Mouse (Mus musculus) WW6 (cell line): ENCODE results near the gene Spr.
A peak's percentile ranks its signal among the peaks of the same experiment; 100 is the strongest.
"Not testable (repeated sequence)": the region's sequence is repeated elsewhere in the genome, so short reads cannot be mapped to it uniquely, and the experiment has no call there.

Experiments used
- DNase-seq: peaks from one replicate; pipeline ENCODE4 v3.0.0-alpha.2; 2013; ENCODE audit warnings: low read depth, low spot score

Spr gene

DNA sequence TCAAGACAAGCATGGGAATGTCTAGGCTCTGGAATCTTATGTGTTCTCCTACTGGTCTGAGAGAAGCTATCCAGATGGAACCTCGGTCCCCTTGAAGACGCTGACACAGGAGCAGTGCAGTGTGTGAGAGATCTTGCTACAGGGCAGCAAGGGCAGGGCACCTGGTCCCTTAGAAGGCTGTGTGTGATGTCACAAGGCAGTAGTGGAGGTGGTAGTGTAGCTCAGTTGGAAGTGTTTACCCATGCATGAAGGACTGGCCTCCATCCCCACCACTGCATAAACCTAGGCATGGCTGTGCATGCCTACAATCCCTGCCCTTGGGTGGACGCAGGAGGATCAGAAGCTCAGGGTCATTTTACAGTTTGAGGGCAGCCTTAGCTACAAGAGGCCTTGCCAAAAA lies 5.3 kb downstream of the Spr start:
- not testable (repeated sequence) for DNase-seq

DNA sequence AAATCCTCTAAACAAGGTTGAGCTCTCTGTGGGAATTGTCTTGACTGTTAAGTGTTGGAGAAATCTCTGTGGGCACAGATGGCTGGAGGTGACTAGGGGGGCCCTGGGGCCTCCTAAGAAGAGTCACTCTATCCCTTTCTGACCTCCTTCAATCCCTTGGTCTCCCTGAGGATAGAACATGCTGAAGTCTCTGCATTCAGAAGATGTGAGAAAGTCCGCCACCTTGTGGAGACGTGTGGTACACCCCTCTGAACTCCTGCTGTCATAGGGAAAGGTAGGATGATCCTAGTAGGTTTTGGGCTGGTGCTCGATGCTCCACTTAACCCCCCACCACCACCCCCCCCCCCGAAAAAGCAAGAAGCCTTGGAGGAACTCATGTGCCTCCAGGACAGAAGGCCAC lies 5.9 kb downstream of the Spr start:
- no peak for DNase-seq

DNA sequence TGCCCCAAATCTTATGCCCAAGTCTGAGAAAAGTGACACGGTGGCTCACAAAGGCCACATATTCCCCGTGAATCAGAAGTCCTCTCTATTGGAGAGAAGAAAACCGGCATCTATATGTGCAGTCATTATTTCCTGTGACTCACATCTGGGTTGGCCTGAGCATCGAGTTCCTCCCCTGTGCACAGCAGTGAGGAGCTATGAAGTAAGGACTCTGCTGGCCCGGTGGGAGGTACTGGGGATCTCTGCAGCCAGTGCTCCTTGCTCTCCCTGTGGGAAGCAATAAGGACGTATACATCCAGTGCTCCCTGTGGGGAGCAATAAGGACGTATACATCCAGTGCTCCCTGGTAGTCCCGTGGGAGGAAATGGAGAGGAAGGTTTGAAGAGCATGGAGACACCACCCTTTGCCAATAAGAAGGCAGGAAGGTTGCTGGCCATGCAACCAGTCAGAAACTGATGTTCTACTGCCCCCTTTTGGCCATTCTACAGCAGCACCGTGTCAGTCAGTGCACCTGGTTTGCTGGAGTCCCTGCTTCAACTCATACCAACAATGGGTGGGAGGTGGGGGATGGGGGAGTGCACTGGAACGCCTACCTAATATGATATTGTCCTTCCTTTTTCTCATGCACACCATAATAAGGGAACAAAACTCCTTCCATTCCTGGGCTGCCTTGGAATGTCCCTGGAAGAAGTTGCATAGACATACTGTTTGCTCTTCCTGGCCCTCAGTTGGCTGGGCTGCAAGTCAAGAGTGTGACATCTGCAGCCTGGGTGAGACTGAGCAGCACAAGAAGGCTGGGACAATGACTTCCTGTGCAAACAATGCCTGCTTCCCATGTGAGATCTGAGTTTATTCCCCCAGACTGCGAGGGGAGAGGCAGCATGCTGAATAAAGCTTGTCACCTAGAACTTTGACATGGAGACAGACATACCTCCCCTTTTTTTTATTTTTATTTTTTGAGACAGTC lies 19.7 kb downstream of the Spr start:
- DNase-seq: peak; percentile 43

DNA sequence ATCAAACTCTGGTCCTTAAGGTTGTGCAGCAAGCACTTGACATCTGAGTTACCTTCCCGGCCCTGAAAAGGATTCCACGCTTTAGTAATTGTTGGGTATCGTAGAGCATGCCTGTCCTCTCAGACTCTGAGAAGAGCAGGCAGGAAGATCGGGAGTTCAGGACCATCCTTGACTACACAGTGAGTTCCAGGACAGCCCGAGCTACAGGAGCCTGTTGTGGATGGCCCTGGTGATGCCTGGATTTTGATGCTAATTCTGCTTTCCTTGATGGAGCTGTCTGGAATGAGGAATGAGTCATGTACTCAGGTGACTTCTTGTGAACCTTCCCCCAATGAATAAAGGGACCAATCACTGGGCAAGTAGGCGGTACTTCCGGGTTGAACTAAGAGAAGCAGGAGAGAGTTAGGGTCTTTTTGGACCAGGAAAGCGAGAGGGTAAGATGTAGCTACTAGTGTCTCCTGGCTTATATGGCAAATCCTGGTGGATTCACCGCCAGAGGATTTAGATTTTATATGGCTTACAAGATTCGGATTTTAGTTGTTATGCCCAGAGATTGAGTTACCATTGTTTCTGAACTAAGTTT lies 32.4 kb downstream of the Spr start:
- peak; percentile 55 for DNase-seq

DNA sequence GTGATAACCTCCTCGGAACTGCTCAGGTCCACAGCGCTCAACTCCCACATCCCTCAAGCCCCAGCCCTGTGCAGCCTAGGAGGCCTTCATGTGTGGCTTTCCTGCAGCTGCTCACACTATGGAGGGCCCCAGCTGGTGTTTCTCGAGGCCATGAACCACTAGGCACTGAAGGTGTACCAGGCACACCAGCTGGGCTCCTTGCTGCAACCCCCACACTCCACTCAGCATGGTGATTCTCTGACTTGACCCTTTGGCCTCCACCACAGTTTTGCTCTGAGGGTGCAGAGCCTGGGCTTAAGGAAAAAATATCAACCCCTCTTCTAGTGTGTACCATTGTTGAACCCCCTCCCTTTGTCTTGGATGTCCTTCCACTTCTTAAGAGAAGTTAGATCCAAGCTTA lies 34.2 kb downstream of the Spr start:
- no peak for DNase-seq

DNA sequence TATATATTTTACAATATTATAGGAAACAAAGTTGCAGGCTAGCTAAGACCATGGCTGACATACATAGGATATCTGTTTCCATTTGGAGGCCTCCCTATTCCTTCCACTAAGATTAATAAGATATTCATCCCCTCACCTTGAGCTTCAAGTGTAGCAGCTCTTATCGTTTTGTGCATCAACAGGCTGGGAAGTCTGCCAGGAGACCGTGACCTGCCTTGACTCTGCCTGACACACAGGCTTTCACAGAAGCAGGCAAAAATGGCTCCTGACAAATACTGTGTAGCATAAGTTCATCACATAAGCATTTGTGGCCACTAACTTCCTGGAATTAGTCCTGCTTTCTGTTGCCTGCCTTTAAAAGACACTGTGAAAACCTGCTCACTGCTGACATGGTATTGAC lies 41.1 kb downstream of the Spr start:
- DNase-seq: no peak

DNA sequence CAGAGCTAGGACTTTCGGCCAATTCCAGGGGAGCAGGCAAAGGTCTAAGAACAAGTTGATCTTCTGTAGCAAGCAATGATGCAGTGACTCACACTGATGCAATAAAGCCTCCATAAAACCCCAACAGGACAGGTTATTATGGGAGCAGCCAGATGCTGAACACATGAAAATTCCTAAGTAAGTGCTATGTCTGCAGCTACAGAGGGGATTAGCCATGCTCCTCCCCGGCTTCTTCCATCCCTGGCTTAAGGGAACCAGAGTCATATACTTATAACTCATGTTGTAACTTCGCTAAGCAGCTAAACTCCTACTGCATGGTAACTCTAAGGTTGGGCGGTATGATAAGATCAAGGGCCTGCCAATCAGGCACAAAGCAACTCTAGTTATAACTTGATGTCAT lies 50.1 kb downstream of the Spr start:
- DNase-seq: no peak

DNA sequence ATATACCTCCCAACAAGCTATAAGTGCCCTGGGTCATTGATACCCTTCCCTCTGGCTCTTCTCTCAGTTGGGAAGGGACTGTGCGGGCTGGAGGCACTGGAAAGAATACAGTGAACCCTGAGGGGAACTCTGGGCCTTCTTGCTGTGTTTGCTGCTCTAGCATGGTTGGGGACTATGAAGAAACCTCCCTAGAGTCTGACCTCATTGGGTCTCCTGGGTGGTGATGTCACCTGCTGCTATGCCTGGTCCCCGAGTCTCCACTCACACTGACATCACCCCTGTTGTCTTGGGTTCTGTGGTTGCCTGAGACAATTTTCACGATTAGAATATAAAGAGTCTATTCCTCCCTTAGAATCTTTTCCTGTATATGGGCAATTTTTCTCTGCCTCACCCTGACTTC lies 50.9 kb downstream of the Spr start:
- DNase-seq: no peak
